Mouse (Mus musculus) C2C12 (cell line): ENCODE measurements around the gene Arhgef19.

Experiments
- CTCF ChIP-seq: IDR thresholded peaks from one replicate; pipeline ENCODE4 v1.5.1; 2011; ENCODE audit not compliant: control insufficient read depth, insufficient read depth, insufficient read length
- FOSL1 ChIP-seq: IDR thresholded peaks from one replicate; pipeline ENCODE4 v1.8.0; 2011; ENCODE audit warnings: mild to moderate bottlenecking, low read length; ENCODE audit not compliant: poor library complexity, insufficient read depth, severe bottlenecking
- MYOD1 ChIP-seq: IDR thresholded peaks from one replicate; pipeline ENCODE4 v1.6.1; 2011; ENCODE audit warnings: low read depth; ENCODE audit not compliant: control insufficient read depth, insufficient read length

- no peak for TF ChIP-seq CTCF
- no peak for TF ChIP-seq MYOD1
- no peak for TF ChIP-seq FOSL1
These were observed 31.1 kb downstream of the Arhgef19 start for GRCm38 (mm10) chr4:141270201-141270940.
